Mouse (Mus musculus): ENCODE results near the gene Gpn2. TPM values are rescaled to one million over a fixed set of nuclear protein-coding genes. Genes with fewer than 3 reads are reported as not detected.

Gene Gpn2
- polyA plus RNA-seq, 1 experiment from 2014 or later = 22.2 TPM

DNA sequence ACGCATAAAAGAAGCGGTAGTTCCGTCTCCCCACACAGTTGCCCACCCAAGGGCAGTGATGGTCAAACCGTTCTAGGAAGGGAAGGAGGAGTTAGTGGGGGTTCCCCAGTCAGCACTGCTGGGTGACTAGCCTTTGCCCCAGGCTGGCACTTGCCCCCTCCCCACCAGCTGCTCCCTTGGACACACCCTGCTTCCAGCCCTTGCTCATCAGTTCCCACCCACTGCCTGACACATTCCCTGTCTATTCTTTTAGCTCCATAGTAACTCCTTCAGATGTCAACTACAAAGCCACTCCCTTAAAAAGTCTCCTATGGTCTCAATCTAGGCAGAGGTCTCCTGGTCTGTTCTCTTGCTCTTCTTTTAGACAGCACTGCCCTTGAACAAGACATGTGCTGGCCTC, 29.7 kb downstream of the Gpn2 start:
- Histone ChIP-seq H3K4me1 (replicated peaks) (no peaks in the 10 kb centered on the region), H3K4me2 (no peak overlapping the region), H3K27ac (no peak overlapping the region), H3K36me3 (peaks cover 73% of the 10 kb centered on the region), H3K9me3 (peaks cover 5% of the 10 kb centered on the region; the same call in 1 of the 2 replicates), H3K9ac (no peak overlapping the region), H3K4me3 (no peak overlapping the region), H3K27me3 (no peaks in the 10 kb centered on the region)
- ATAC-seq (ENCODE audit: low FRiP score) = no peak
- WGBS = 88% methylated on average over 4 of the region's 4 CpGs

DNA sequence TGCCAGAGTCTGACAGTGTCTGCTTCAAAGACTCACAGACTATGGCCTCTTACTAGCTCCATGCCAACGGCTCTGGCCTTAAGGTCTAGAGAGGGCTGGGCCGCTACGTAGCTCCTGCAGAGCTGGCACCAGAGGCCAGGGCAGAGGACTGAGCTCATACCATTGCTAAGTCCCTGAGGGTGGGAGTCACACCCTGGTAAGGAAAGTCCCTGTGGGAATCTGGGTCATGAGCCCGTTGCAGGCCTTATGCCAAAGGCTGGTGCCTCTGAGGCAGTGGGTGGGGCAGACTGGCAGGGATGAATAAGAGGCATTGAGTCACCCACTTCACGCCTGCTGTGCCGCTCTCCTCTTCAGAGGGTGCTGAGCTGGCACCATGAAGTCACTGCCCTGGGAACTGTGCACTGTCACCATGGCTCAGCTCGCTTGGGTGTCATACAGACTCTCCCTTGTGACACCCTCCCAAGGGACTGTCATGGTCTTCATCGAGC, 30.2 kb downstream of the Gpn2 start:
- Histone ChIP-seq H3K4me1 (replicated peaks) (no peaks in the 10 kb centered on the region), H3K36me3 (peaks cover 74% of the 10 kb centered on the region), H3K9me3 (peaks cover 5% of the 10 kb centered on the region; the same call in 1 of the 2 replicates), H3K4me2 (no peak overlapping the region), H3K4me3 (no peak overlapping the region), H3K9ac (no peak overlapping the region), H3K27me3 (no peaks in the 10 kb centered on the region), H3K27ac (no peak overlapping the region)
- 82% methylated on average over 8 of the region's 8 CpGs for WGBS
- no peak for ATAC-seq (ENCODE audit: low FRiP score)

DNA sequence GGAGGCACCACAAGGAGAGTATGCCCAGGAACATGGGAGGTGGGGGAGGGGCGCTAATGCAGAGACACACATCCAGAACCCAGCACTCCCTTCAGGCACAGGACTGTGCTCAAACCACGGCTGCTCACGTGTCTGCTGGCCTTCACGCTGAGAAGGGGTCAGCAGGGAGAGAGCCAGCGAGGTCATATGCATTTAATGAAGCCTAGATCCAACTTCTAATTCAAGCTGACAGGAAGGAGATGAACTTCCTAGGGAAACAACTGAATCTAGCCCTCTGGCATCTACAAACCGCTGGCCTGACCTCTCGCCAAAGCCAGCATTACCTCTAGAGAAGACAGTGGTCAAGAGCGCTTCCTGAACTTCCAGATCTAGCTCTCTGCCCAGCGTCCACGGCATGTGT, 31.3 kb downstream of the Gpn2 start:
- H3K9me3 ChIP-seq = peaks cover 5% of the 10 kb centered on the region; the same call in 1 of the 2 replicates
- no peak overlapping the region for H3K27ac ChIP-seq
- WGBS = 86% methylated on average over 10 of the region's 10 CpGs
- no peak overlapping the region for H3K9ac ChIP-seq
- H3K27me3 ChIP-seq = no peaks in the 10 kb centered on the region
- H3K4me1 ChIP-seq (replicated peaks) = no peaks in the 10 kb centered on the region
- peaks cover 76% of the 10 kb centered on the region for H3K36me3 ChIP-seq
- no peak overlapping the region for H3K4me2 ChIP-seq
- H3K4me3 ChIP-seq = no peak overlapping the region
- no peak for ATAC-seq (ENCODE audit: low FRiP score)

DNA sequence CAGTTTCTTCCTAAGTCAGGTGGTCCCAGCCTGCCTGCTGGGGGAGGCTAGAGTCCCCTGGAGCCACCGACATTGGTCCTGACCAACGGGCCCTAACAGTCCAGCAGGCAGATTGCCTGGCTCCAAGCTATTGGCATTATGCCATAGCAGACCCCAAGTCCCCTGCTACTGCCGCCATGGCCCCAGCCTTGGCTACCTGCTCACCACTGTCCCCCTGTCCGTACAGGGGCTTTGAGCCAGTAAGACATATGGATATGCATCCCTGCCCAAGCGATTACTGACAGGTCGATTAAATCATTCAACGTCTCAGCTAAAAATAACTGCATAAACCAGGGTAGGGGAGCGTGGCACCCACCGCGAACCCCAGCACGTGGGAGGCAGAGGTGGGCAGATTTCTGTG, 33.8 kb downstream of the Gpn2 start:
- WGBS = 90% methylated on average over 11 of the region's 11 CpGs
- H3K4me2 ChIP-seq = no peak overlapping the region
- H3K4me3 ChIP-seq = no peak overlapping the region
- no peak overlapping the region for H3K9ac ChIP-seq
- H3K9me3 ChIP-seq = no peaks in the 10 kb centered on the region
- H3K4me1 ChIP-seq (replicated peaks) = no peaks in the 10 kb centered on the region
- no peak for ATAC-seq (ENCODE audit: low FRiP score)
- H3K27me3 ChIP-seq = no peaks in the 10 kb centered on the region
- H3K27ac ChIP-seq = no peak overlapping the region
- H3K36me3 ChIP-seq = peaks cover 68% of the 10 kb centered on the region

DNA sequence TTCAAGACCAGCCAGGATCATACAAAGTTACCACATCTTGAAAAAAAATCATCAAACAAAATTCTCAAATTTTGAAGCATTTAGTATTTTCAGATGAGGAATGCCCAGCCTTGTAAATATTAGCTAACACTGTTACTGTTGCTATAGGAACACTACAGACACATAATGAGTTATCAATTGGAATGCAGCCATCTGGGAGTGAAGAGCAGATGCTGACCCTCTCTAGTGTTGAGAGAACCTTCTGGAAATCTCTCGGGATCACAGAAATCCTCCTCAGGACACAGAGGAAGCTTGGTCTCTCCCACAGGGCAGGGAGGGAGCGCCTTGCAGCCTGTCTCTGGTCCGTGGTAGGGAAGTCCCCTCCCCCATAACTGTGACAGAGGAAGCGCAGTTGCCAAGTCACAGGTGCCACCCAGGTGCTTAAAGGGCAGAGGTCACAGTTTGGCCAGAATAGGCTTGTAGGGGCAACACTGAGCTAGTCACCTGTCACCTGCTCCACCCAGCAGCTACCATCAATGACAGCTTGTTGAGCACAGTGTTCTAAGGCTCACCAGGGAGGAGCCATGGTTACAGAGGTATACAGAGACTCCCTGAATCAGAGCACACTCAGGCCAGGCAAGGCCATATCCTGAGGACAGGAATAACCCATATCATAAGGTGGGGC, 35.4 kb downstream of the Gpn2 start:
- Histone ChIP-seq H3K4me1 (replicated peaks) (no peaks in the 10 kb centered on the region), H3K9me3 (no peaks in the 10 kb centered on the region), H3K4me2 (no peak overlapping the region), H3K27ac (no peak overlapping the region), H3K9ac (no peak overlapping the region), H3K4me3 (no peak overlapping the region), H3K27me3 (no peaks in the 10 kb centered on the region), H3K36me3 (peaks cover 63% of the 10 kb centered on the region)
- 75% methylated on average over 4 of the region's 4 CpGs for WGBS
- ATAC-seq (ENCODE audit: low FRiP score) = no peak

DNA sequence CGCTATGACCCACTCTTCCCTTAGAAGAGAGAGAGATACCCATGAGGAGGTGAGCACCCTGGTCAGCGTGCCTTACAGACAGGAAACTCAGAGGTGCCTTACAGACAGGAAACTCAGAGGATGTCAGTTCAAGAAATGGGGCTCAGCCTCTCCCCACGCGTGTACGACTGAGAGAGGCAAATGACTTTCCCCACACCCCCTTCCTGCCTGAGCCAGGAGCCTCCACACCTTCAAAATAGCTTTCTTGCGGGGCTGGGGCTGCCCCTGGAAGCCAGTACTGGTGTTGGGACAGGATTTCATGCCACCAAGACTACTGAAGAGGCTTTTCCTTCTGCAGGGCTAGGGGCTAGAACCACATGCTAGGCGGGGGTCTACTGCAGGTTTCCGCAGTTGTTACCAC, 36.5 kb downstream of the Gpn2 start:
- no peak overlapping the region for H3K4me3 ChIP-seq
- ATAC-seq (ENCODE audit: low FRiP score) = no peak
- no peak overlapping the region for H3K4me2 ChIP-seq
- 93% methylated on average over 8 of the region's 8 CpGs for WGBS
- H3K27ac ChIP-seq = no peak overlapping the region
- H3K36me3 ChIP-seq = peaks cover 63% of the 10 kb centered on the region
- no peaks in the 10 kb centered on the region for H3K4me1 ChIP-seq (replicated peaks)
- H3K27me3 ChIP-seq = no peaks in the 10 kb centered on the region
- H3K9ac ChIP-seq = no peak overlapping the region
- H3K9me3 ChIP-seq = no peaks in the 10 kb centered on the region

DNA sequence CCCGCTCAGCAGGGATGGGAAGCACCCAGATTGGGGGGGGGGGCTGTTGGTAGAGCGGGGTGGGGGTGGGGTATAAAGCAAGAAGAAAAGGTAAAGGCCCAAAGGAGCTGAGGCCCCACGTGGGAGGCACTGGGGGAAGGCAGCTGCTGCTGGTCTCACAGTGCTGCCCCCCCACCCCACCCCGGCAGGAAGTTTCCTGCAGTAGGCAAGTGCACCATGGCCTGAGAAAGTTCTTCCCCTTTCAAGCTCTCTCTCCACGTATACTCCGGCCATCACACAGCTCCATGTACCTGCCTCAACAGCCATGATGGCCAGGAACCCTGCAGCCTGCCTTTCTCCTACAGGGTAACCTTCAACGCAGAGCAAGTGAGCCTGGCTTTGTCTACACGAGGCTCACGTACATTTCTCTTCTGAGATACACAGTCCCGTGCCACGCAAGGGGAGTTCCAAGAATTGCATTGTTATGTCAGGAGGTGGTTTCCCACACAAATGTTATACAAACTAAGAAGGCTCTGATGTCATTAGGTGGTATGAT, 38.1 kb downstream of the Gpn2 start:
- Histone ChIP-seq H3K36me3 (peaks cover 66% of the 10 kb centered on the region), H3K4me3 (no peak overlapping the region), H3K9me3 (no peaks in the 10 kb centered on the region), H3K27ac (no peak overlapping the region), H3K9ac (no peak overlapping the region), H3K4me1 (replicated peaks) (no peaks in the 10 kb centered on the region), H3K27me3 (no peaks in the 10 kb centered on the region), H3K4me2 (no peak overlapping the region)
- no peak for ATAC-seq (ENCODE audit: low FRiP score)
- WGBS = 83% methylated on average over 11 of the region's 11 CpGs

DNA sequence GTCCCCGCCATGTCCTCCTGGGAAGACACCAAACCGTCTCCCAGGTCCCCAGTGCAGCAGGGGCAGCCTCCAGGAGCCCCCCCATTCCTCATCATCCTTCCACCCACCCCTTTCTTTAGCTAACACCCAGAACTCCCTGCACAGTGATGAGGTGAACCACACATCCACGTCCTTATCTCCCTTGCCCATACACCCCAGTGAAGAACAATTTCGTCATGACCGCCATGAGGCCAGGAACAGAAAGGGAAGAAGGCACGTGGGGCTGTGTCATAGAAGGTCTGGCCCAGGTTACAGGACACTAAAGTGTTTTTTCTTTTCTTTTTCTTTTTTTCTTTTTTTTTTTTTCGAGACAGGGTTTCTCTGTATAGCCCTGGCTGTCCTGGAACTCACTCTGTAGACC, 40.7 kb downstream of the Gpn2 start:
- WGBS = 94% methylated on average over 7 of the region's 7 CpGs
- Histone ChIP-seq H3K9me3 (no peaks in the 10 kb centered on the region), H3K4me2 (no peak overlapping the region), H3K4me1 (replicated peaks) (peaks cover 8% of the 10 kb centered on the region; the same call in 1 of the 2 replicates), H3K9ac (no peak overlapping the region), H3K4me3 (no peak overlapping the region), H3K27ac (no peak overlapping the region), H3K27me3 (no peaks in the 10 kb centered on the region), H3K36me3 (peaks cover 55% of the 10 kb centered on the region)
- no peak for ATAC-seq (ENCODE audit: low FRiP score)

DNA sequence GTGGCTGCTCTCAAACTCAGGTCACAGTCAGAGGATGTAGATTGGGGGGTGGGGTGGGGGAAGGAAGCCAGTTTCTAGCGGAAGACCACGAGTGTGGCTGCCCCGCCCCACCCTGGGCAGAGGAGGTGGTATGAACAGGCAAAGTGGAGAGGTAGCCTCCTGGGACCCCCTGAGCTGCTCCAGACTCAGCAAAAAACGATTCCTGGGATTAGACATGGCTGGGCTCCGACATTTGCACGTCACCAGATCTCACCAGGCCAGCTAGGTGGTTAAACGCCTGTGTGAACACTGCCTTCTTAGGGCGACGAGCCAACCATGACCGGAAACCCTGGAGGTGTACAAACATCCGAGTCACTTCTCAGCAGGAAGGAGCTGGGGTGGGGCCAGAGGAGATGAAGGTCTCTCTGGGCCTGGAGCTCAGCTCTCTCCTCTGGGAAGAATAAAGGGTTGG, 41.5 kb downstream of the Gpn2 start:
- Histone ChIP-seq H3K27me3 (no peaks in the 10 kb centered on the region), H3K4me3 (no peak overlapping the region), H3K9ac (no peak overlapping the region; the same call in 1 of the 2 replicates), H3K9me3 (no peaks in the 10 kb centered on the region), H3K4me1 (replicated peaks) (peaks cover 14% of the 10 kb centered on the region), H3K36me3 (peaks cover 52% of the 10 kb centered on the region), H3K27ac (peak overlapping the region; percentile 48; the same call in 1 of the 2 replicates), H3K4me2 (no peak overlapping the region)
- WGBS = 65% methylated on average over 11 of the region's 11 CpGs
- ATAC-seq (ENCODE audit: low FRiP score) = no peak

DNA sequence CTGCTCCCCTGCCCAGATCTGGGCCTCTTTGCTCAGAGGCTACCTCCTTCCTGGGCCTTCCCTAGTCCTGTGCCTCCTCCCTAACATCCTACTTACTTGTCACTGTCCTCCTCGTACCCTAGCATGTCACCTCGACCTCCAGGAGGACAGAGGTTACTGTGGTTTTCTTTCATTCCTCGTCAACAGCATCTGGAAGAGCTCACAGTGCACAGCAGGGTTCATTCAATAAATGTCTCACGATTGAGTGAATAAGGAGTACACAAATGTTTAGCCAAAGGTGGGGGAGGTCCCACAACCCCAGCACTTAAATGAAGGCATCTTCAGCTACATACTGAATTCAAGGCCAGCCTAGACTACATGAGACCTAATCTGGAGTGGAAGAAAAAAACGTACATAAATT, 42.1 kb downstream of the Gpn2 start:
- H3K9ac ChIP-seq = no peak overlapping the region; the same call in 1 of the 2 replicates
- no peak overlapping the region for H3K4me2 ChIP-seq
- H3K4me1 ChIP-seq (replicated peaks) = peaks cover 20% of the 10 kb centered on the region
- H3K36me3 ChIP-seq = peaks cover 46% of the 10 kb centered on the region
- no peaks in the 10 kb centered on the region for H3K27me3 ChIP-seq
- 34% methylated on average over 5 of the region's 5 CpGs for WGBS
- no peak overlapping the region for H3K27ac ChIP-seq
- ATAC-seq (ENCODE audit: low FRiP score) = no peak
- no peaks in the 10 kb centered on the region for H3K9me3 ChIP-seq
- H3K4me3 ChIP-seq = no peak overlapping the region

DNA sequence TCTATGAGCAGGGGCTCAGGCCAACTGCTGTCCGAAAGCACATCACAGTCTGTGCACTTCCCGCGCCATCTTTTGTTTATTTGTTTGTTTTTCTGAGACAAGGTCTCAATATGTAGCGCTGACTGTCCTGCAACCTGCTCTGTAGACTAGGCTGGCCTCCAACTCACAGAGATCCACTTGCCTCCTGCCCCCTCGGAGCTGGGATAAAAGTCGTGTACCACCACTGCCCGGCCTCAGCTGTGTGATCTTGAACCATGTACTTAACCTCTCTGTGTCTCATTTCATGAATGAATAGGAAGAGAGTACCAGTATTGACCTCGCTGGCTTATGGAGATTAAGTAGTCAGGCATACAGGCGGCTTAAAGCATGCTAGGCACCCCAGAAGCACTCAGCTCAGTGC, 42.5 kb downstream of the Gpn2 start:
- no peaks in the 10 kb centered on the region for H3K9me3 ChIP-seq
- H3K36me3 ChIP-seq = peaks cover 44% of the 10 kb centered on the region
- H3K4me2 ChIP-seq = no peak overlapping the region
- no peak overlapping the region for H3K9ac ChIP-seq
- no peak overlapping the region for H3K27ac ChIP-seq
- 86% methylated on average over 9 of the region's 9 CpGs for WGBS
- H3K4me3 ChIP-seq = no peak overlapping the region
- H3K4me1 ChIP-seq (replicated peaks) = peaks cover 24% of the 10 kb centered on the region
- ATAC-seq (ENCODE audit: low FRiP score) = no peak
- H3K27me3 ChIP-seq = no peaks in the 10 kb centered on the region

DNA sequence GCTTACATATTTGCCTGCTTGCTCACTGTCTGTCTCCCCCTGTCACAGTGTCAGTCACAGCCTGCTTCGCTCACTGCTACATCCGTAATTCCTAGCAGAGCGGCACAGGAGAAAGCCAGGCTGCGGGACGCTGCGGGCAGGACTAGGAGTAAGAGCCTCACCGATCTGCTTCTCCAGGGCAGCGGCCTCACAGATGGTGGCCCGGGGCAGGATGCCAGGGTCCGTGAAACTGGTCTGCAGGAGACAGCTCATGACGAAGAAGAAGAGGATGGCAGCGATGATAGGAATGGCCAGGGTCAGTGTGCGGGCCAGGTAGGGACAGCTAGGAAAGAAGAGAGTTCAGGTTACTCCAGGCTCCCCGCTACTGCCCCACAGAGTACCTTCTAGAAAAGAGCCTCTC, 42.9 kb downstream of the Gpn2 start:
- Histone ChIP-seq H3K9me3 (no peaks in the 10 kb centered on the region), H3K27me3 (no peaks in the 10 kb centered on the region), H3K36me3 (peaks cover 44% of the 10 kb centered on the region), H3K27ac (no peak overlapping the region), H3K4me3 (no peak overlapping the region), H3K4me2 (no peak overlapping the region), H3K4me1 (replicated peaks) (peaks cover 28% of the 10 kb centered on the region), H3K9ac (no peak overlapping the region)
- ATAC-seq (ENCODE audit: low FRiP score) = no peak
- WGBS = 92% methylated on average over 14 of the region's 14 CpGs

DNA sequence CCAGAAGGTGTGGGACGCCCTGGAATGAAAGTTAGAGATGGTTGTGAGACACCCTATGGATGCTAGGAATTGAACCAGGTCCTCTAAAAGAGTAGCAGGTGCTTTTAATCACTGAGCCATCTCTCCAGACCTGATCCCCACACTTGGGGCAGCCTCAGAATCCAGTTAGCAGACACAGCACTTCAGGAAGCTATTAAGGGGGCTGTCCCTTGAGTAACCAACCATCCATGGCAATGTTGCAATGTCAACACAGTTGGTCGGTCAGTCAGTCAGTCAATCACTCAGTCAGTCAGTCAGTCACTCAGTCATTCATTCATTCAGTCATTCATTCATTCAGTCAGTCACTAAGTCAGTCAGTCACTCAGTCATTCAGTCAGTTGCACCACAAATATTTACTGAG, 44.4 kb downstream of the Gpn2 start:
- 84% methylated on average over 2 of the region's 2 CpGs for WGBS
- Histone ChIP-seq H3K9ac (no peak overlapping the region), H3K4me1 (replicated peaks) (peaks cover 37% of the 10 kb centered on the region), H3K4me3 (no peak overlapping the region), H3K27me3 (no peaks in the 10 kb centered on the region), H3K27ac (no peak overlapping the region), H3K36me3 (peaks cover 38% of the 10 kb centered on the region), H3K9me3 (no peaks in the 10 kb centered on the region), H3K4me2 (no peak overlapping the region)
- no peak for ATAC-seq (ENCODE audit: low FRiP score)
